Mouse (Mus musculus) kidney, embryonic 14.5 days (tissue): ENCODE measurements around the gene Flywch2. TPM values are rescaled to one million over a fixed set of nuclear protein-coding genes. Genes with fewer than 3 reads are reported as not detected.
A peak's percentile ranks its signal among the peaks of the same experiment; 100 is the strongest.

Experiments
- ATAC-seq: fragments of 200-750 bp; cut with Nextera tagmentation; 2 replicates; pipeline ENCODE4 v1.8.0; 2017; ENCODE audit warnings: moderate number of reproducible peaks, mild to moderate bottlenecking, moderate TSS enrichment, moderate library complexity; ENCODE audit not compliant: low FRiP score, low TSS enrichment
- H3K27ac ChIP-seq: fragments of 300-500 bp; sonication (generic); 2 replicates; pipeline ENCODE4 v1.5.1; 2014; ENCODE audit warnings: low read depth, mild to moderate bottlenecking, low read length, moderate library complexity, mixed read lengths
- H3K27me3 ChIP-seq: fragments of 300-500 bp; sonication (generic); 2 replicates; pipeline ENCODE4 v1.6.1; 2014; ENCODE audit warnings: mild to moderate bottlenecking, low read length; ENCODE audit not compliant: control insufficient read depth, insufficient read depth
- H3K36me3 ChIP-seq: fragments of 300-500 bp; sonication (generic); 2 replicates; pipeline ENCODE4 v1.6.1; 2014; ENCODE audit warnings: low read length, mixed read lengths; ENCODE audit not compliant: control insufficient read depth, insufficient read depth
- H3K4me1 ChIP-seq: fragments of 300-500 bp; sonication (generic); 2 replicates; pipeline ENCODE4 v1.6.1; 2014; ENCODE audit warnings: low read length, mixed read lengths; ENCODE audit not compliant: control insufficient read depth, insufficient read depth
- H3K4me2 ChIP-seq: fragments of 300-500 bp; sonication (generic); replicated peaks from 2 replicates; pipeline ENCODE4 v1.6.1; 2014; ENCODE audit warnings: low read depth, mild to moderate bottlenecking, low read length
- H3K4me3 ChIP-seq: fragments of 300-500 bp; sonication (generic); 2 replicates; pipeline ENCODE4 v1.5.1; 2014; ENCODE audit warnings: mild to moderate bottlenecking, low read length
- H3K9ac ChIP-seq: fragments of 300-500 bp; sonication (generic); 2 replicates; pipeline ENCODE4 v1.6.1; 2014; ENCODE audit warnings: low read depth, mild to moderate bottlenecking, low read length, moderate library complexity
- H3K9me3 ChIP-seq: fragments of 300-500 bp; sonication (generic); 2 replicates; pipeline ENCODE4 v1.6.1; 2016; ENCODE audit warnings: low read length; ENCODE audit not compliant: control insufficient read depth
- WGBS: fragments of 180-500 bp; shearing (Covaris S2); extraction: QIAGEN DNeasy Blood & Tissue Kit; methylation state at CpG from one replicate; pipeline ENCODE4 v1.1.7; 2014; 5-methylcytosine and 5-hydroxymethylcytosine counted together
- polyA plus RNA-seq: library from polyadenylated mRNA; unstranded; fragments of >200 nt; fragmentation: Nextera tagmentation; extraction: Ambion mirVana; gene quantifications from 2 replicates; pipeline ENCODE4 v1.2.1, GENCODE M21; 2014

Gene Flywch2
- polyA plus RNA-seq, 1 experiment from 2014 or later: 40.7 TPM

DNA sequence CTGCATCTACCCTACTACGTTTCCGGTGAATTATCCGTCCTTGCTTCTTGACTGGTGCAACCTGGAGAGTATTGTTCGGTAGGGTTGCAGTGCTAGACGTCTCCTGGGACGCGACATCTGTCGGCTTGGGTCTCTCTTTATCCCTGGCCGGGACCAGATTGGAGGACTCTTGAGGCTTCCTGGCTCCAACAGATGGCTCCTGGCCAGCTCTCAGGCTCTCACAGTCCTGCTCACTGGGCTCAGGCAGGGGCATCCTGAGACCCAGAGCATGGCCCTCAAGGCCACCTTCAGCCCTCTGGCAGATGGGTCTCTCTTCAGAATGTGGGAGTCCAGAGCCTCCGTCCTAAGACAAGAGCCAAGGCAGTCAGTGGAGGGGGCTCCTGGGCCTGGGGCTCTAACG, 22.9 kb downstream of the Flywch2 start:
- Histone ChIP-seq H3K27me3 (no peaks in the 10 kb centered on the region), H3K4me2 (no peak overlapping the region), H3K9me3 (no peaks in the 10 kb centered on the region), H3K27ac (no peak overlapping the region), H3K9ac (no peak overlapping the region), H3K4me3 (no peak overlapping the region), H3K4me1 (no peaks in the 10 kb centered on the region), H3K36me3 (peaks cover 46% of the 10 kb centered on the region)
- ATAC-seq: no peak
- WGBS: 90% methylated on average over 11 of the region's 11 CpGs

DNA sequence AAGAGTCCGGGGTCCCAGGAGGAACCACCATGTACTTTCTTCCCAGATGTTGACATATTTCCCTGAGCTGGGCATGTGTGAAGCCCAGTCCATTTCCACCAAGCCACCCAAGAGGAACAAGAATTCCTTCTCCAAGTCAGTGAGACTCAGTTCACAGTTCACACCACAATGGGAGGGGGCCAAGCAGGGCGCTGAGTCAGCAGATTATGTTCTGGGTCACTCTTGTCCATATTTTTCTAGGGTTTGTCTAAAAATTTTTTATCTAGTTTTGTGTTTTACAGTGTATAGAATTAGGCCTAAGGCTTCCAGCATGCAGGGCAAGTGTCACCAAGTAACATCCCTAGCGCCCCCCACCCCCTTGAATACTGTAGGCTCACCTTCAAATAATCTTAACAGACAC, 24.7 kb downstream of the Flywch2 start:
- H3K36me3 ChIP-seq: peaks cover 61% of the 10 kb centered on the region
- no peak overlapping the region for H3K4me2 ChIP-seq

GRCm38 (mm10) chr17:23760231-23760630, 25.6 kb downstream of the Flywch2 start:
- Histone ChIP-seq H3K27me3 (no peaks in the 10 kb centered on the region), H3K4me3 (no peak overlapping the region), H3K36me3 (peaks cover 70% of the 10 kb centered on the region), H3K27ac (no peak overlapping the region), H3K4me2 (no peak overlapping the region), H3K9ac (no peak overlapping the region), H3K4me1 (no peaks in the 10 kb centered on the region), H3K9me3 (no peaks in the 10 kb centered on the region)
- WGBS: 94% methylated on average over 9 of the region's 9 CpGs
- ATAC-seq: no peak

More for the DNA sequence above, 24.7 kb downstream of the Flywch2 start:
- no peaks in the 10 kb centered on the region for H3K9me3 ChIP-seq
- no peak for ATAC-seq
- H3K9ac ChIP-seq: no peak overlapping the region
- no peak overlapping the region for H3K27ac ChIP-seq
- WGBS: 100% methylated on average over 3 of the region's 3 CpGs
- H3K27me3 ChIP-seq: no peaks in the 10 kb centered on the region
- no peak overlapping the region for H3K4me3 ChIP-seq
- H3K4me1 ChIP-seq: no peaks in the 10 kb centered on the region

DNA sequence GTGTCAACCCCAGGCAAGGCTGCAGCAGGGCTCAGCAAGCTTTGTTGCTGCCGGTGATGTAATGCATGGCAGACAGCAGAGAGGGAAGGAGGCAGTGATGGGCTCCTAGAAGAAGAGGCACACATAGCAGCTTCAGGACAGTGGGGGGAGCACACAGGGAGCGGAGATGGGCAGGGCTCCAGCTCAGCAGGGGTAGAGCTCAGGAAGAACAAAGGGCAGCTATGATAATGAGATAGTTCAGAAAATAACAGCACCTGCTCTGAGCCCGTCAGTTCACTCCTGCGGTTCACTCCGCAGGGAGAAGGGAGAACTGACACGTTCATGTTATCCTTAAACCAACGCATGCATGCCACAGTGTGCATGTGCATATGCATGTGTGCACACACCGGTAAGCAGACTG, 27.1 kb downstream of the Flywch2 start:
- Histone ChIP-seq H3K36me3 (peaks cover 72% of the 10 kb centered on the region), H3K4me1 (no peaks in the 10 kb centered on the region), H3K9ac (no peak overlapping the region), H3K27ac (no peak overlapping the region), H3K27me3 (no peaks in the 10 kb centered on the region), H3K9me3 (no peaks in the 10 kb centered on the region), H3K4me2 (no peak overlapping the region), H3K4me3 (no peak overlapping the region)
- 84% methylated on average over 8 of the region's 8 CpGs for WGBS
- no peak for ATAC-seq

GRCm38 (mm10) chr17:23757581-23757980, 28.3 kb downstream of the Flywch2 start:
- no peak for ATAC-seq
- peaks cover 81% of the 10 kb centered on the region for H3K36me3 ChIP-seq
- no peaks in the 10 kb centered on the region for H3K9me3 ChIP-seq
- H3K27me3 ChIP-seq: no peaks in the 10 kb centered on the region
- no peaks in the 10 kb centered on the region for H3K4me1 ChIP-seq
- 93% methylated on average over 9 of the region's 9 CpGs for WGBS
- no peak overlapping the region for H3K27ac ChIP-seq
- no peak overlapping the region for H3K9ac ChIP-seq
- H3K4me3 ChIP-seq: no peak overlapping the region
- H3K4me2 ChIP-seq: no peak overlapping the region

GRCm38 (mm10) chr17:23755689-23756088, 30.2 kb downstream of the Flywch2 start:
- peak overlapping the region; percentile 24; the same call in 1 of the 2 replicates for H3K27ac ChIP-seq

GRCm38 (mm10) chr17:23749400-23750191, 36.3 kb downstream of the Flywch2 start:
- Histone ChIP-seq H3K9ac (no peak overlapping the region), H3K36me3 (peaks cover 23% of the 10 kb centered on the region), H3K9me3 (no peaks in the 10 kb centered on the region), H3K27me3 (peaks cover 15% of the 10 kb centered on the region), H3K4me3 (peak overlapping the region; percentile 14; the same call in 1 of the 2 replicates), H3K4me2 (peak overlapping the region; percentile 26; the same call in 1 of the 2 replicates), H3K27ac (no peak overlapping the region), H3K4me1 (peaks cover 23% of the 10 kb centered on the region)
- ATAC-seq: no peak
- WGBS: 83% methylated on average over 11 of the region's 11 CpGs

More at GRCm38 (mm10) chr17:23755689-23756088, 30.2 kb downstream of the Flywch2 start:
- WGBS: 88% methylated on average over 13 of the region's 13 CpGs
- Histone ChIP-seq H3K4me1 (no peaks in the 10 kb centered on the region), H3K4me2 (no peak overlapping the region; the same call in 1 of the 2 replicates), H3K27me3 (no peaks in the 10 kb centered on the region), H3K9me3 (no peaks in the 10 kb centered on the region), H3K36me3 (peaks cover 72% of the 10 kb centered on the region), H3K9ac (no peak overlapping the region), H3K4me3 (no peak overlapping the region)
- peak; percentile 48; the same call in 1 of the 2 replicates for ATAC-seq

GRCm38 (mm10) chr17:23748631-23749391, 37.1 kb downstream of the Flywch2 start:
- no peaks in the 10 kb centered on the region for H3K9me3 ChIP-seq
- H3K4me1 ChIP-seq: peaks cover 25% of the 10 kb centered on the region
- H3K4me3 ChIP-seq: peak overlapping the region; percentile 14; the same call in 1 of the 2 replicates
- H3K36me3 ChIP-seq: peaks cover 22% of the 10 kb centered on the region
- H3K9ac ChIP-seq: no peak overlapping the region
- peaks cover 23% of the 10 kb centered on the region for H3K27me3 ChIP-seq
- 0 out of 2 replicates have a peak, but pooled peaks have one; percentile 17 for ATAC-seq
- 30% methylated on average over 10 of the region's 10 CpGs for WGBS
- H3K27ac ChIP-seq: no peak overlapping the region
- H3K4me2 ChIP-seq: peak overlapping the region; percentile 26; the same call in 1 of the 2 replicates

DNA sequence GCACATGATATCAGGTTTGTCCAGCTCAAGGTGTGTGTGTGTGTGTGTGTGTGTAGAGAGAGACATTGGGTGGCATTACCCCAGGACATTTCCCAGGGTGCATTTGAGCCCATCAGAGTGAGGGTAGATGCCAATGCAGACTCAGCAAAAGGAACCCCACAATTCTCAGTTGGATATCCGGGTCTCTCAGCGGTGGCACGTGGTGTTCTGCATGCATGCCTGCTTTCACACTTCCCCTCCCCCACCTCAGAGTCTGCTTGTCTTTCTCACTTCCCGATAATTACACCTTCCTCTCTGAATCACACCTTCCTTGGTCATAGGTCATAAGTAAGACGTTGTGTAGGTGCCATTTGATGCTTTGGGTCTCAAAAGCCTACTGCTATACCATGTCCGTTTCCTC, 37.9 kb downstream of the Flywch2 start:
- H3K27me3 ChIP-seq: peaks cover 31% of the 10 kb centered on the region

More for the DNA sequence above, 37.9 kb downstream of the Flywch2 start:
- ATAC-seq: no peak
- Histone ChIP-seq H3K36me3 (peaks cover 14% of the 10 kb centered on the region), H3K4me2 (no peak overlapping the region), H3K9me3 (no peaks in the 10 kb centered on the region), H3K4me3 (no peak overlapping the region), H3K9ac (no peak overlapping the region), H3K27ac (no peak overlapping the region), H3K4me1 (peaks cover 25% of the 10 kb centered on the region)
- 24% methylated on average over 6 of the region's 6 CpGs for WGBS
